Mouse (Mus musculus): ENCODE measurements around the gene F3. TPM values are rescaled to one million over a fixed set of nuclear protein-coding genes. Genes with fewer than 3 reads are reported as not detected.
"Not testable (repeated sequence)": the region's sequence is repeated elsewhere in the genome, so short reads cannot be mapped to it uniquely, and the experiment has no call there.

Gene F3
- polyA plus RNA-seq, 1 experiment: 95.8 TPM

DNA sequence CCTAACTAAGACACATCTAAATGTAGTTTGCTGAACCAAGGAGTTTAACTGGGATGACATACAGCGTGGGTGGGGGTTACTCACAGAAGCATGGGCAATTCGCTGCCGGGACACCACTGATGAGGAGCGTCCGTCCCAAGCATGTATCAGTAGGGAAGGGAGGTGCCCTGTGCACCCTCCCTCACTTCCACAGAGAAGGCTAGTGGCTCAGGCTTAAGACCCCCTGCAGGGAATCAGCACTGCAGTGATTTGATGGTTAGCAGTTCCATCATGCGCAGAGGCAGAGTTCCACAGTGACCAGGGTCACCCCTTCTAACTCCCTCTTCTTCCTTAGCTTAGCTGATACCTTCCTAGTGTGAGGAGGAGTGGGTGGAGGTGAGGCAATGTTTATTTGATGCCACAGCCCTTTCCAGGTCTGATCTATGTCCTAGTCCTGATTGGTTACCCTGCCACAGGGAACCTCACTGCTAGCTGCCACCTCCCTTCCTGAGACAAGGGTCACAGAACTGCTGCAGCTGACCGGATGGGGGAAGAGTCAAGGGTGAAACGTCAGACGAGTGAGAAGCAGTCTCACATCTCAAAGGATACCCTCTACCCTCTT, 15.5 kb downstream of the F3 start:
- no peak for DNase-seq (ENCODE audit: low spot score)

DNA sequence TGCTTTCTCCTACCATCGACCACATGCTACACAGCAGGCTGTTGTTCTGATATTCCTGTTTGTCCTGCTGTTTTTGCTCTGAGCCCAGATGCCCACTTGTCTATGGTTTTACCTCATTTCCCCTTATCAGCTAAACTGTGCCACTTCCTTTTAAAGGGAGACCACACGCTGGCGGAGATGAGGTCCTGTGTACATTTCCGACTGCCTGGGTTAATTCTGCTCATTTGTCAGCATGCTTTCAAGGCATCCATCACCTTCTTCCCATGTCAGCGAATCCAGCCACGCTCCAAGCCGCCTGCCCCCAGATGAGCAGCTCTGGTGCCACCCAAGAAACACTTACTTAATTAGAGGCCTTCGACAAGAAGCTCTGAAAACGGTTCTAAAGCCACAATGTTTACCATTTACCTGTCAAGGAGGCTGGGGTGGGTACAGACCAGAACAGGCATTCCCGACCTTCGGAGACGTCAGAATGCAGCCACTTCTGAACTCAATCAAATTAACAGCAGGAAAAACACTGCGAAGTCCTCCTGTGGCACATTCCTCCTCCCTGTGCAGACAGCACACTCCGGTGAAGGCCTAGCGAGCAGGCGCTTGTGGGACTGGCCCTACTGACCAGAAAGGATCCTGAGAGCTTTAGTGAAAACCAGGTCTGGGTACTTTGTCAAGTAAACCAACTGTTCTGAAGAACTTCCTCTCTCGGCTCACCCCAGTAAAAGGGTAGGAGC, 16.3 kb downstream of the F3 start:
- DNase-seq (ENCODE audit: low spot score): no peak

DNA sequence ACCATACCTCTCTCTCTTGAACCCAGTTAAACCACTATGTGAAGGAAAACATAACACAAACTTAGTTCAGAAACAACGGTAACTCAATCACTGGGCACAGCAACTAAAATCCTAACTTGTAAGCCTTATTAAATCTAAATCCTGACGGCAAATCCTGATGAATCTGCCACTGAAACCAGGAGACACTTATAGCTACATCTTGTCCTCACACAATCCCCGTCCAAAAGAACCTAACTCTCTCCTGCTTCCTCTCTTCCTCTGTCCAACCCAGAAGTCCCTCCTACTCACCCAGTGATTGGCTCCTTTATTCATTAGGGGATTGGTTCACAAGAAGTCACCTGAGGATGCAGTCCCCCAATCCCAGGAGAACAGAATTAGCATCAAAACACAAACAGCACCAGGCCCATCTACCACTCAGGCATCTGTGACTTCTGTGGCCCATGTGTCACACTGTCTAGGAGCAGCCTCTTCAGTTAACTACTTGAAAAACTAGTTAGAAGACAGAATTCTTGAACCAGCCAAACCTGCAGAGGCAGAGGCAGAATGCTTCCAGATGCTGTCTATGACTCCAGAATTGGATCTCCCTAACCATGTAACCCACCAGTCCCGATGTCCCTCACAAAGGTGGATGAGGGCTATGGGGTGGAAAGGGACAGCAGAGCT, 18.0 kb downstream of the F3 start:
- DNase-seq (ENCODE audit: low spot score): not testable (repeated sequence)

DNA sequence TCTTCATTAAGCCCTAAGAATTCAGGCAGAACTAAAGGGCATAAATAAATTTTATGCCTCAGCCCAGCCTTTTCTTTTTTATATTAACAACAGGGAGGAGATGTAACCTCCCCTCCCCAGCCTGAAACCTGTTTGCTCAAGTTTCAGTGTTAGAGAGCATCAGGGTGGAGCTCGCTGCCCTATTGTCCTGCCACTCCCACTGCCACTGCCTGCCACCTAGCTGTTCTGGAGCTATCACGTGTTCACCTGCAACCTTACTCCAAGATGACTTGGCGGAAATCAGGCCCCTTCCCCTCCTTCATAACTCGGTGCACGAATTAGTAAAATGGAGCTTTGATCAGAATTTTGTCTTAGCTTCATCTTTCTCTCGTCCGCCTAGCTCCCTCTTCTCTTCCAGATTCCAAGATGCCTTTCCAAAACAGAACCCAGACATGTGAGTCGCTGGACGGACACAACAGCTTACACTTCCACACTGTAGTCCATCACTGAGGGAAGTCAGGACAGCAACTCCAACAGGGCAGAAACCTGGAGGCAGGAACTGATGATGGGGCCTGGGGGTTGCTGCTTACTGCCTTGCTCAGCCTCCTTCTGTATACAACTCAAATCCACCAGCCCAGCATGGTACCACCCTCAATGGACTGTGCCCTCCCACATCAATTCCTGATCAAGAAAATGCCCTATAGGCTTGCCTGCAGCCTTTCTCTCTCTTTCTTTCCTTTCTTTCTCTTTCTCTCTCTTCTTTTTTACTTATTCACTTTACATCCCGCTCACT, 31.2 kb downstream of the F3 start:
- DNase-seq (ENCODE audit: low spot score): not testable (repeated sequence)

DNA sequence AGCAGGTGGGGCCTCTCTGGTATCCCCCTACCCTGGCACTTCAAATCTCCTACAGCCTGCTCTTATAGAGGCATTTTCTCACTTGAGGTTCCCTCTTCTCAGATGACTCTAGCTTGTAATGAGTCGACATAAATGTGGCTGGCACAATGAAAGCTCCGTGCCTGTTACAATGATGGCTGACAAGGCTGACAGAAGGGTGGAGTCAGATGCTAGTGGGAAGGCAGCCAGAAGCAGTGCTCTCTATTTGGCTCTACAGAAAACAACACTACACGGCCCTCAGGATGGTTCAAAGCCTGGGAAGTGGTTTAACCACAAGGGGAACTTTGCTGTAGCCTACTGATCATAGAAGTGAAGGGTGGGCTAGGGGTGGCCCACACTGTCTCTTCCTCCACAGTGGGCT, 31.8 kb downstream of the F3 start:
- DNase-seq (ENCODE audit: low spot score): no peak

DNA sequence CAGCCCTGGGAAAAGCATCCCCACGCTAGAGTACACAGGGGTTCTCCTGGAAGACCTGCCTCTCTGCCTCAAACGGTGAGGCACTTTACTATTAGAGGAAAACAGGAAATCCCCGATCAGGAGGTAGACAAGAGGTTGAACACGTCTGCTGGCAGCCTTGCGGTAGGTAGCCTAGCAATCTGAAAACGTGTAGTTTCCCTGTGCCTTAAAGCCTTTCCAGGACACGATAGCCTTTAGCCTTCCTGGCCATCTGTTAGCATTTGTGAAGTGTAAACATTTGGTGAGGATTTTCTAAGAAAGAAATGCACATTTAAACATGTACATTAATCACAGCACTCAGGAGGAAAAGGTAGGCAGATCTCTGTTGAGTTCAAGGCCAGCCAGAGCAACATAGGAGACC, 35.0 kb downstream of the F3 start:
- DNase-seq (ENCODE audit: low spot score): no peak

DNA sequence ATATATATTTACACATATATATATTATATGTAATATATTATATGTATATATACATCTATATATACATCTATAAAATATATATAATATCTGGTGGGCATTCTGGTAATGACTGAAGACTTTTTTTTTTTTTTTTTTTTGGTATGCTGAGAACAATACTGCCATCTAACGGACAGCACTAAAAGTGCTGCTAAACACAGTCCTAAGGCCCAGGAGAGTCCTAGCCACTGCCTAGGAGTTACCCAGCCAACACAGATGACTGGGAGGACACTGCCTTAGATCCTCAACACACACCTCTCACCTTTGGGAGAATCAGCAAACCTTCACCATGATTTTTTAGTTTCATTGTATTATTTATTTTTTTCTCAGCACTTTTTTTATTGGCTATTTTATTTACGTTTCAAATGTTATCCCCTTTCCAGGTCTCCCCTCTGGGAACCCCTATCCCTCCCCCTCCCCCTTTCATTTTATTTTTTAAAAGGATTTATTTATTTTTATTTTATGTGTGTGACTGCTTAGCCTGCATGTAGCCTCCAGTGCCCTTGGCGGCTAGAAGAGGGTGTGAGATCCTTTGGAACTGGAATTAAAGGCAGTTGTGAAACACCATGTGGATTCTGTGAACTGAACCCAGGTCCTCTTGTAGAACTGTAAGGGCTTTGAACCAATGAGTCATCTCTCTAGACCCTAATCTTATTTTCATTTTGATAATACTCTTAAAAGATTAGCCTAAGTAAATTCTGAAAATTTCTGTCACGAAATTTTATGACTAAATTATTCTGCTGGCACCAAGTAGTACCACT, 38.9 kb downstream of the F3 start:
- DNase-seq (ENCODE audit: low spot score): no peak

DNA sequence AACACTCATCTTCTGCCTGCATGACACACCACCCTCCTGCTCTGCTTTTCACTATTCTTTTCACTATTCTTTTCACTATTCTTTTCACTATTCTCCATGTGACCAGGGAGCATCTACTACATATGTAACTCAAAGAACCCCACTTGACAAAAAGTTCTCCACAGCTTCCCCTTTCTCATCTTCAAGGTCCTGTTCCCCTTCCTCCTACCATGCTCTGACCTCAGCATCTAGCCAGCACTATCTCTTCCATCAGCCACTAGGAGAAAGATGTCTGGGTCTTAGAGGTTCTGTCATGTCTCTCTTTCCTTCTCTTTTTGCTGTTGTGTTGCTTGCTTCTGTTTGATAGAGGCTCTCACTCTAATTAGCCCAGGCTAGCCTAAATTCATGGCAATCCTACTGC, 42.7 kb downstream of the F3 start:
- DNase-seq (ENCODE audit: low spot score): no peak

DNA sequence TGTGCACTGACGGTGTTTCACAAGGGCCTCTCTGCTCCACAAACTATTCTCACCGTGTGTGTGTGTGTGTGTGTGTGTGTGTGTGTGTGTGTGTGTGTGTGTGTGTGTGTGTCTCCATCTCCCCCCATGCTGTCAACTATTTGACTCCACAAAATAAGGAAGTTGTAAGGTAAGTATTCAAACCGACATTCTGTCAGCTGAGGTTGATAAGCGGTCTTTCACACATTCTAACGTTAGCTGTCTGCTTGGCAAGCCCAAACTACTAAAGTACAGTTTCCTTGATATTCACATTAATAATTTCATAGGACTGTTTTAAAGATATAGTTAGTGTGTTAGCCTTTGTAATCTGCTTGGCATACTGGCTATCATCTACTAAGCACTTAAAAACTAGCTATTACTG, 43.5 kb downstream of the F3 start:
- DNase-seq (ENCODE audit: low spot score): no peak

DNA sequence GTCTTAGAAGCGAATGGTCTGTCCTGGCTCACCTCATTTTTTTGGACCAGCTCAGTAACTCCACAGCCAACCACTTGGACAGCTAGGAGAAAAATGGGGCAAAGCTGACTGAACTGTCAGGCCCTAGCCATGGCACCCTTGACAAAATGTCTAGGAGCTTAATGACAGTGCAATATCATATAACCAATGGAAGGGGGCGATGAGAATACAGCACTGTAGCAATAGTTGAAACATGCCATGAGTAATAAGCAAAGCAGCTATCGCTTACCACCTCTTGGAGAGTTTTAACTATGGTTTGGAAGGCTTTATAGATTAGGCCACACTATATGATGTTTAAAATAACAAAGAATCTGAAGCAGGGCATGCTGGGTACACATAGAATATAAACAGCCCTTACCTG, 45.4 kb downstream of the F3 start:
- no peak for DNase-seq (ENCODE audit: low spot score)

DNA sequence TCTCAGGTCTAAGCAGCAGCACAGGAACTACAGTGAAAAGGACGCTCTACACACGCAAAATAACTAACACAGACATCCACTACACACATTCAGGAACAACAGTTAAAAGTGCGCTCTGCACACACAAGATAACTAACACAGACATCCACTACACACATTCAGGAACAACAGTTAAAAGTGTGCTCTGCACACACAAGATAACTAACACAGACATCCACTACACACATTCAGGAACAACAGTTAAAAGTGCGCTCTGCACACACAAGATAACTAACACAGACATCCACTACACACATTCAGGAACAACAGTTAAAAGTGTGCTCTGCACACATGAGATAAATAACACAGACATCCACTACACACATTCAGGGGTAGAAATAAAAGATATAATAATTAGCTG, 50.0 kb downstream of the F3 start:
- not testable (repeated sequence) for DNase-seq (ENCODE audit: low spot score)

DNA sequence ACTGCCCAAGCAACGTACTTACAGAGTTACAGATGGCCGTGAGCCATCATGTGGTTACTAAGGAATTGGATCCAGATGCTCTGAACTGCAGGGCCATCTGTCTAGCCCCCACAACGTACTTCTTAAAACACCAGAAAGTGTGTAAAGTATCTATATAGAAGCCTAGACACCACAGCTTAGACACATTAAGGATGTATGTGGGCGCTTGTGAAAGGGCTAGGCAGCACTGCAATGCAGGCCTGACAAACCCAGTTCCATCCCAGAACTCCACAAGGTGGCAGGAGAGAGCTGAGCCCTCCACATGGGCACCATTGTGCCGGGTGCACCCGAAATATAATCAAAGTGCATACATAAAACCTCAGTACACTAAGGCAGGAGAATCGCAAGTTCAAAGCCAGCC, 54.6 kb downstream of the F3 start:
- no peak for DNase-seq (ENCODE audit: low spot score)

DNA sequence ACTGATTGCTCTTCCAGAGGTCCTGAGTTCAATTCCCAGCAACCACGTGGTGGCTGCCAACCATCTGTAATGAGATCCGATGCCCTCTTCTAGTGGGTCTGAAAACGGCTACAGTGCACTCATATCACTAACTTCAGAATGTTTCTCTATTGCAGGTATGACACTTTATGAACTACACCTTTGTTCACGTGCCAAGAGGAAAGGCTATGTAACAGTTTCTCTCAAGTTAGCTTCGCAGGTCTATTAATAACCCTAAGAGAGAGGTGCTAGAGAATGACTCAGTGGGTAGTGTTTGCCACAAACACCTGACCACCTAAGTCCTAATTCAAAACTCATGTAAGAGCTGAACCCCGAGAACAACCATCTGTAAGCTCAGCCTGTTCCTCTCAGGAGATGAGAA, 59.7 kb downstream of the F3 start:
- DNase-seq (ENCODE audit: low spot score): no peak

Other genes starting within 250 kb of the F3 start
- 15.7 and 18.8 TPM in 2 replicates for gene Slc44a3, start 191.1 kb upstream of the F3 start, polyA plus RNA-seq (2012; rRNA removed)
- gene 4930432M17Rik, start 52.8 kb upstream of the F3 start, polyA plus RNA-seq (2012; rRNA removed): not detected in 2 replicates
- 35.8 and 63.0 TPM in 2 replicates for gene Abcd3, start 91.8 kb downstream of the F3 start, polyA plus RNA-seq (2012; rRNA removed)
- 38.3 and 41.1 TPM in 2 replicates for gene Arhgap29, start 229.0 kb downstream of the F3 start, polyA plus RNA-seq (2012; rRNA removed)

All from urinary bladder, adult 2 months (tissue).